Mouse (Mus musculus) T-cell, adult 66 days (primary cell): ENCODE measurements around the gene Colec11. TPM values are rescaled to one million over a fixed set of nuclear protein-coding genes. Genes with fewer than 3 reads are reported as not detected.

Experiments used
- total RNA-seq, 2 experiments: library from RNA; stranded (reverse); gene quantifications; 3 replicates in 1 of 2; 4 replicates in 1 of 2; pipeline ENCODE4 v1.2.4; 2023

Colec11 gene
- under 1 TPM in 1 of 2 experiments, not detected in 1; 0.41 TPM for total RNA-seq

GRCm38 (mm10) chr12:28623195-28623594 is at the start of gene Colec11:
Gene Colec11 (minus strand): TSS chr12:28623377.

GRCm38 (mm10) chr12:28649141-28650110 is 26.2 kb upstream of the Colec11 start, which contains the start of gene Rnaseh1:
Gene Rnaseh1 (plus strand): TSS chr12:28649602.

GRCm38 (mm10) chr12:28635535-28636476 is 12.6 kb upstream of the Colec11 start, which contains the start of gene Rps7:
Gene Rps7 (minus strand): TSS chr12:28635953.

GRCm38 (mm10) chr12:28582423-28582822 is 40.8 kb downstream of the Colec11 start, which contains the start of gene Allc:
Gene Allc (minus strand): TSS chr12:28582523.

GRCm38 (mm10) chr12:28552299-28552698 is 70.9 kb downstream of the Colec11 start, which contains the start of gene Dcdc2c:
Gene Dcdc2c (minus strand): TSS chr12:28552399.

Other genes starting within 250 kb of the Colec11 start
- under 1 TPM; 0.53 to 0.76 TPM for gene Dcdc2c, start 71.0 kb downstream of the Colec11 start, total RNA-seq
- gene Allc, start 40.9 kb downstream of the Colec11 start, total RNA-seq, result not detected
- 1,000 to 10,000 TPM; 1,327 to 1,460 TPM for gene Rps7, start 12.6 kb upstream of the Colec11 start, total RNA-seq
- gene Rnaseh1, start 26.2 kb upstream of the Colec11 start, total RNA-seq, result 10 to 100 TPM; 22.6 to 26.4 TPM
- gene Adi1, start 51.9 kb upstream of the Colec11 start, total RNA-seq, result 10 to 100 TPM; 49.9 to 51.3 TPM
- 10 to 100 TPM; 67.0 to 71.4 TPM for gene Trappc12, start 127.1 kb upstream of the Colec11 start, total RNA-seq
- gene Eipr1, start 128.4 kb upstream of the Colec11 start, total RNA-seq, result 10 to 100 TPM; 46.2 to 52.4 TPM